Mouse (Mus musculus) midbrain, embryonic 11.5 days (tissue): ENCODE data around the gene Cited2. TPM values are rescaled to one million over a fixed set of nuclear protein-coding genes. Genes with fewer than 3 reads are reported as not detected.

Experiments used
- ATAC-seq: fragments of 200-750 bp; cut with Nextera tagmentation; 2 replicates; pipeline ENCODE4 v1.8.0; 2017; ENCODE audit warnings: moderate TSS enrichment, moderate library complexity; ENCODE audit not compliant: low FRiP score
- DNase-seq: peaks from one replicate; pipeline ENCODE4 v3.0.0; 2015; ENCODE audit warnings: low spot score; ENCODE audit errors: missing footprints
- H3K27ac ChIP-seq: fragments of 300-500 bp; sonication (generic); 2 replicates; pipeline ENCODE4 v1.5.1; 2014; ENCODE audit warnings: low read depth, low read length
- H3K27me3 ChIP-seq: fragments of 300-500 bp; sonication (generic); 2 replicates; pipeline ENCODE4 v1.6.1; 2014; ENCODE audit warnings: mild to moderate bottlenecking, low read length, moderate library complexity, mixed read lengths; ENCODE audit not compliant: control insufficient read depth, insufficient read depth
- H3K36me3 ChIP-seq: fragments of 300-500 bp; sonication (generic); 2 replicates; pipeline ENCODE4 v1.6.1; 2014; ENCODE audit warnings: mild to moderate bottlenecking, low read length, moderate library complexity, mixed read lengths; ENCODE audit not compliant: control insufficient read depth, insufficient read depth
- H3K4me1 ChIP-seq: fragments of 300-500 bp; sonication (generic); 2 replicates; pipeline ENCODE4 v1.6.1; 2014; ENCODE audit warnings: low read length; ENCODE audit not compliant: control insufficient read depth, insufficient read depth
- H3K4me2 ChIP-seq: fragments of 300-500 bp; sonication (generic); 2 replicates; pipeline ENCODE4 v1.6.1; 2014; ENCODE audit warnings: mild to moderate bottlenecking, moderate library complexity
- H3K4me3 ChIP-seq: fragments of 300-500 bp; sonication (generic); 2 replicates; pipeline ENCODE4 v1.5.1; 2014; ENCODE audit warnings: low read depth, low read length
- H3K9ac ChIP-seq: fragments of 300-500 bp; sonication (generic); 2 replicates; pipeline ENCODE4 v1.6.1; 2014; ENCODE audit warnings: low read length
- H3K9me3 ChIP-seq: fragments of 300-500 bp; sonication (generic); 2 replicates; pipeline ENCODE4 v1.6.1; 2016; ENCODE audit warnings: low read length; ENCODE audit not compliant: control insufficient read depth
- WGBS: fragments of 180-500 bp; shearing (Covaris S2); extraction: QIAGEN DNeasy Blood & Tissue Kit; methylation state at CpG from one replicate; pipeline ENCODE4 v1.1.7; 2014; 5-methylcytosine and 5-hydroxymethylcytosine counted together
- polyA plus RNA-seq: library from polyadenylated mRNA; unstranded; fragments of >200 nt; fragmentation: Nextera tagmentation; extraction: Ambion mirVana; gene quantifications from 2 replicates; pipeline ENCODE4 v1.2.1, GENCODE M21; 2014

The Cited2 gene
- polyA plus RNA-seq, 1 experiment from 2014 or later = 95.8 TPM

DNA sequence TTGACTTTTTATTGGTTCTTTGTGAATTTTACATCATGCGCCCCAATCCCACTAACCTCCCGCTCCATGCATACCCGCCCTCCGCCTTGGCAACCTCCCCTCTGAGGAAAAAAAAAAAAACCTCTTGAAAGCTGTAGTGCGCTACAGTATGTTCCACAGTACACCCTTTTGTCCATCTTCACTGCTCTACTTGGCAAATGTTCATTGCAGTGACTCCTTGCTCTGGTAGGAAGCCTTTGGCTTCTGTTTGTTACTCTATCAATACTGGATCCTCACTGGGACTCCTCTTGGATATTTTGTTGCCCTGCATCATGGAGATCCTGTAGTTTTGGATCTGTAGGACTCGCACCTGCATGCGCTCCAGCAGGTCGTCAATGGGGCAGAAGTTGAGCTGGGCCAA is 39.9 kb downstream of the Cited2 start:
- H3K4me3 ChIP-seq = no peak overlapping the region
- no peak overlapping the region for H3K9ac ChIP-seq
- H3K9me3 ChIP-seq = no peaks in the 10 kb centered on the region
- no peaks in the 10 kb centered on the region for H3K27me3 ChIP-seq
- 94% methylated on average over 8 of the region's 8 CpGs for WGBS
- H3K36me3 ChIP-seq = no peaks in the 10 kb centered on the region
- ATAC-seq (no peak), DNase-seq (no peak)
- no peak overlapping the region for H3K4me2 ChIP-seq
- H3K4me1 ChIP-seq = no peaks in the 10 kb centered on the region
- H3K27ac ChIP-seq = no peak overlapping the region

DNA sequence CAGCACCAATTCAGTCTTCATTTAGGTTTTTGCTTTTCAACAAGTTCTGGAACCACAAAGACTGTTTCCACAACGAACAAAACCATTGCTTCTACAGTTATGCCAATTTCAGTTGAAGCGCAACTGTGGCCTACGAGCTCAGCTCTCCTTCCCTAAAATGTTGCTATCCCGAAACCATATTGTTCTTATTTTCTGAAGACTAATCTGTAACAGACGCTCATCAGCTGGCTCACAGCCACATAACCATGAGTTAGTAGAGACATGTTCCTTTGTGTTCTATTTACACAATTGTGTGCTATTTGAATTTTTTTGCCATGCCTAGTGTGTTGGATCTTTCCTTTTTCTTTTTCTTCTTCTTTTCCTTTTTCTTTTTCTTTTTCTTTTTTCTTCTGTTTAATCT is 46.8 kb downstream of the Cited2 start:
- Histone ChIP-seq H3K9ac (no peak overlapping the region), H3K27ac (no peak overlapping the region), H3K4me3 (no peak overlapping the region), H3K9me3 (no peaks in the 10 kb centered on the region; the same call in 1 of the 2 replicates), H3K4me2 (no peak overlapping the region), H3K27me3 (no peaks in the 10 kb centered on the region), H3K4me1 (no peaks in the 10 kb centered on the region), H3K36me3 (no peaks in the 10 kb centered on the region)
- WGBS = 80% methylated on average over 5 of the region's 5 CpGs
- DNase-seq = no peak
- no peak for ATAC-seq

DNA sequence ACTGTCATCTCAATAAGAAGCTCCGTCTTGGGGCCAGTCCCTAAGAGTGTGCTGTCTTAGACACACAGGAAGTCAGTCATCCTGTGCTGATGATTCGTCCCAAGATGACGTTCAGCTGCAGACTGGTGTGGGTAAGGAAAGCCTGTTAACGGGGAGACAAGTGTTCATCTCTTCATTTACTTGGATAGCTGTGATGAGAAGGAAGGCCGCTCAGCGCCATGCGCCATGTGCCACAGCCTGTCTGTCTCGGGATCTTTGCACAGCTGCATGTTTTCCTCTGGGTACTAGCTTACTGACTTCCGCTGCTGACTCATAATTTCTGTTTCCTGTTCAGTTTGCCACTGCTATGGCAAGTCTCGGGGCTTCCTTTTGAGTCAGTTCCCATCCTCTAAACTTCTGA is 49.3 kb downstream of the Cited2 start:
- WGBS = 88% methylated on average over 10 of the region's 10 CpGs
- H3K36me3 ChIP-seq = no peaks in the 10 kb centered on the region
- ATAC-seq = no peak

DNA sequence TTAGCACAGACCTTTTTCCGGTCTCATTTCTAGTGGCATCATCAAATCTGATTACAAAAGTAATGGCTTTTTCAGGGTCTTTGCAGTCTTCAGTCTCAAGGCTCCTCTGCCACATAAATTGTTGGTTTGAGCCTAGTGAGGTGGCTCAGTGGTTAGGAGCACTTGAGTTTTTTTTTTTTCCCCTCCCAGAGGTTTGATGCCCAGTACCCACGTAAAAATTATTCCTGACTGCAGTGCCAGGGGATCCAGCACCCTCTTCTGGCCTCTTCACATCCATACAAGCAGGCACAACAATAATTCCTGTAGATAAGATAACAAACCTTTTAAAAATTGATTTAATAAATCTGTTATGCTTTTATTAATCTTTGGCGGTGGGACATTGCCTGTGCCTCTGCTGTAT is 51.3 kb downstream of the Cited2 start:
- 88% methylated on average over 3 of the region's 3 CpGs for WGBS

More for the DNA sequence above, 49.3 kb downstream of the Cited2 start:
- DNase-seq = no peak
- H3K9ac ChIP-seq = no peak overlapping the region
- H3K27me3 ChIP-seq = no peaks in the 10 kb centered on the region
- H3K4me2 ChIP-seq = no peak overlapping the region
- no peaks in the 10 kb centered on the region for H3K4me1 ChIP-seq
- H3K9me3 ChIP-seq = no peaks in the 10 kb centered on the region; the same call in 1 of the 2 replicates
- no peak overlapping the region for H3K27ac ChIP-seq
- H3K4me3 ChIP-seq = no peak overlapping the region

DNA sequence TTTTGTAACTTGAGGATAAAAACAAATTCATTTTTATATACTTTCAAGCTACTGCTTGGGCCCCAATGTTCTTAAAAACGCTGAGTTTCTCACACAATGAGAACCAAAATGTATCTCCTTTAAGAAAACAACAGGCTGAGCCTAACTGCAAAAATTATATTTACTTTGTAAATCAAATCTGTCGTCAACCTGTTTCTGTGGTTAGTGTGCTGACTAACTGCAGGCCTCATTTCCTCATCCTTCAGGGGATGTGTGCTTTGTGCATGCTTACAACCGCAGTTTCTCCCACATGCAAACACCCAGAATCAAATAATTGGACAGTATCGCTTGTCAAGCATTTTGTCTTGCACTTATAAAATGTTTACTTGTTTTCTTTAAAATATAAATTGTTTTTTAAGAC is 52.1 kb downstream of the Cited2 start:
- no peaks in the 10 kb centered on the region for H3K27me3 ChIP-seq
- 88% methylated on average over 4 of the region's 4 CpGs for WGBS
- no peak overlapping the region for H3K27ac ChIP-seq
- no peak for ATAC-seq
- no peaks in the 10 kb centered on the region for H3K4me1 ChIP-seq
- DNase-seq = no peak
- H3K4me3 ChIP-seq = no peak overlapping the region
- no peaks in the 10 kb centered on the region; the same call in 1 of the 2 replicates for H3K9me3 ChIP-seq
- H3K4me2 ChIP-seq = no peak overlapping the region
- H3K36me3 ChIP-seq = no peaks in the 10 kb centered on the region
- H3K9ac ChIP-seq = no peak overlapping the region

More for the DNA sequence above, 51.3 kb downstream of the Cited2 start:
- H3K4me3 ChIP-seq = no peak overlapping the region
- H3K4me1 ChIP-seq = no peaks in the 10 kb centered on the region
- ATAC-seq (no peak), DNase-seq (no peak)
- no peaks in the 10 kb centered on the region for H3K36me3 ChIP-seq
- H3K27ac ChIP-seq = no peak overlapping the region
- H3K27me3 ChIP-seq = no peaks in the 10 kb centered on the region
- H3K9me3 ChIP-seq = no peaks in the 10 kb centered on the region; the same call in 1 of the 2 replicates
- H3K9ac ChIP-seq = no peak overlapping the region
- no peak overlapping the region for H3K4me2 ChIP-seq

Other genes starting within 250 kb of the Cited2 start
- 5.8 TPM in 2 replicates for gene Txlnb, start 73.0 kb downstream of the Cited2 start, polyA plus RNA-seq
- gene Heca, start 224.8 kb downstream of the Cited2 start, polyA plus RNA-seq = 4.3 and 4.5 TPM in 2 replicates